12 mouse cellular contexts compared by ENCODE assay signal in genomic region chr12:24762253-24762652, GRCm38 (mm10). TPM values are rescaled to one million over a fixed set of nuclear protein-coding genes. Genes with fewer than 3 reads are reported as not detected.
DNase-seq lines count a peak whose midpoint lies in the region; ATAC-seq and TF ChIP-seq lines count a peak whose summit lies in the region.
"Had no signal": no experiment of that assay in that cellular context is flagged by ENCODE, and none has a peak within 500 bp of the region (broad histone marks: within the 10 kb centered on the region; RNA-seq: fewer than 3 reads in every experiment).

No protein-coding gene starts in this region.

- no peaks in the 10 kb centered on the region for H3K36me3 ChIP-seq in kidney, embryonic 16.5 days (ENCODE audit: insufficient read depth, low read length)
- H3K36me3 ChIP-seq in embryonic facial prominence, embryonic 13.5 days: no peaks in the 10 kb centered on the region
- no peaks in the 10 kb centered on the region for H3K36me3 ChIP-seq in limb, embryonic 15.5 days

- ATAC-seq in kidney, embryonic 16.5 days (ENCODE audit: low FRiP score, low TSS enrichment): peak; percentile 59; the same call in 1 of the 2 replicates
- ATAC-seq in embryonic facial prominence, embryonic 13.5 days (ENCODE audit: insufficient number of reproducible peaks, insufficient read depth, low FRiP score, low TSS enrichment, low read depth): no peak
- no peak for ATAC-seq in limb, embryonic 15.5 days (ENCODE audit: insufficient number of reproducible peaks, low FRiP score, low TSS enrichment, low read depth)

- peak overlapping the region; percentile 39 for H3K9ac ChIP-seq in kidney, embryonic 16.5 days (replicated peaks; ENCODE audit: low read length)
- H3K9ac ChIP-seq in embryonic facial prominence, embryonic 13.5 days: 0 out of 2 replicates have a peak overlapping the region, but pooled peaks have one; percentile 12
- H3K9ac ChIP-seq in limb, embryonic 15.5 days: no peak overlapping the region
- H3K9ac ChIP-seq: hindbrain, embryonic 14.5 days had no signal

- peak overlapping the region; percentile 51 for H3K27ac ChIP-seq in kidney, embryonic 16.5 days (ENCODE audit: low read length)
- H3K27ac ChIP-seq in embryonic facial prominence, embryonic 13.5 days: no peak overlapping the region
- H3K27ac ChIP-seq in limb, embryonic 15.5 days: no peak overlapping the region
- H3K27ac ChIP-seq: hindbrain, embryonic 14.5 days had no signal

- TF ChIP-seq CTCF in brain, embryonic 14.5 days (IDR thresholded peaks at IDR 0.05; ENCODE audit: borderline replicate concordance, extremely low read depth, insufficient read depth, insufficient read length): no peak

- peaks cover 19% of the 10 kb centered on the region for H3K4me1 ChIP-seq in kidney, embryonic 16.5 days (ENCODE audit: insufficient read depth, low read length)
- H3K4me1 ChIP-seq in embryonic facial prominence, embryonic 13.5 days: peaks cover 14% of the 10 kb centered on the region
- peaks cover 10% of the 10 kb centered on the region for H3K4me1 ChIP-seq in limb, embryonic 15.5 days

- H3K27me3 ChIP-seq in kidney, embryonic 16.5 days (ENCODE audit: insufficient read depth, low read length): no peaks in the 10 kb centered on the region
- H3K27me3 ChIP-seq in embryonic facial prominence, embryonic 13.5 days: no peaks in the 10 kb centered on the region
- no peaks in the 10 kb centered on the region for H3K27me3 ChIP-seq in limb, embryonic 15.5 days

- TF ChIP-seq POLR2A in brain, embryonic 14.5 days (IDR thresholded peaks at IDR 0.05; ENCODE audit: borderline replicate concordance, extremely low read depth, insufficient read depth, insufficient read length, poor library complexity, severe bottlenecking): no peak

- H3K4me3 ChIP-seq in kidney, embryonic 16.5 days (ENCODE audit: low read length): 0 out of 2 replicates have a peak overlapping the region, but pooled peaks have one; percentile 9
- no peak overlapping the region for H3K4me3 ChIP-seq in embryonic facial prominence, embryonic 13.5 days
- no peak overlapping the region for H3K4me3 ChIP-seq in limb, embryonic 15.5 days
- H3K4me3 ChIP-seq: erythroblast, embryonic 14.5 days had no signal

- no peak for DNase-seq in kidney, adult 8-10 months
- peak; percentile 15 for DNase-seq in brain, embryonic 14.5 days (ENCODE audit: low read depth)
- DNase-seq in right cerebral cortex, postnatal 4 days: no peak
- DNase-seq in adrenal gland, adult 2 months: no peak
- DNase-seq: adrenal gland, adult 8-10 months; cerebellum, adult 2 months; heart, adult 11 months had no signal

- WGBS in kidney, embryonic 16.5 days: 3% methylated on average over 3 of the region's 3 CpGs
- 4% methylated on average over 3 of the region's 3 CpGs for WGBS in embryonic facial prominence, embryonic 13.5 days
- WGBS in limb, embryonic 15.5 days: 3% methylated on average over 3 of the region's 3 CpGs

- no peaks in the 10 kb centered on the region for H3K9me3 ChIP-seq in kidney, embryonic 16.5 days (ENCODE audit: low read length)
- no peaks in the 10 kb centered on the region for H3K9me3 ChIP-seq in embryonic facial prominence, embryonic 13.5 days
- H3K9me3 ChIP-seq in limb, embryonic 15.5 days: no peaks in the 10 kb centered on the region

- H3K4me2 ChIP-seq in kidney, embryonic 16.5 days (replicated peaks; ENCODE audit: low read depth, low read length): peak overlapping the region; percentile 43
- H3K4me2 ChIP-seq in embryonic facial prominence, embryonic 13.5 days: peak overlapping the region; percentile 22; the same call in 1 of the 2 replicates
- H3K4me2 ChIP-seq in limb, embryonic 15.5 days: peak overlapping the region; percentile 28
- H3K4me2 ChIP-seq: hindbrain, embryonic 14.5 days had no signal

RNA-seq across cellular contexts. Expression of gene Rrm2, which starts 54.2 kb away (rescaled TPM):
- polyA plus RNA-seq in kidney, embryonic 16.5 days (2015; fragmentation: Nextera tagmentation; extraction: Ambion mirVana): 215 and 225 TPM in 2 replicates
- 38.1 and 47.0 TPM in 2 replicates for polyA plus RNA-seq in brain, embryonic 14.5 days (2012; rRNA removed)
- 214 and 235 TPM in 2 replicates for polyA plus RNA-seq in embryonic facial prominence, embryonic 13.5 days (2015; fragmentation: Nextera tagmentation; extraction: Ambion mirVana)
- polyA plus RNA-seq in limb, embryonic 15.5 days (2015; fragmentation: Nextera tagmentation; extraction: Ambion mirVana): 159 and 162 TPM in 2 replicates
- 1 to 10 TPM; 7.7 to 9.1 TPM for total RNA-seq in adrenal gland, adult 2 months (2021)
- 2.8 and 6.0 TPM in 2 replicates for polyA plus RNA-seq in adrenal gland, adult 2 months (2012; rRNA removed)
